Mouse (Mus musculus) olfactory bulb, adult 2 months (tissue): ENCODE measurements at regions not wholly inside any gene's neighbourhood (a gene's known extent, or its start where the extent isn't known, plus 50 kb on each side); places are given as distances from the start of the nearest gene placed in this dataset.

Experiments used
- H3K27ac ChIP-seq: fragments of 200-500 bp; 2 replicates; pipeline ENCODE4 v1.5.1; 2012; ENCODE audit warnings: low read depth, low read length; ENCODE audit not compliant: insufficient read depth
- H3K4me1 ChIP-seq: fragments of 200-500 bp; 2 replicates; pipeline ENCODE4 v1.6.1; 2012; ENCODE audit warnings: low read length; ENCODE audit not compliant: control insufficient read depth, insufficient read depth
- H3K4me3 ChIP-seq: fragments of 200-500 bp; 2 replicates; pipeline ENCODE4 v1.5.1; 2012; ENCODE audit warnings: mild to moderate bottlenecking, low read depth, low read length, moderate library complexity; ENCODE audit not compliant: insufficient read depth
- CTCF ChIP-seq: fragments of 200-500 bp; IDR thresholded peaks from 2 replicates; pipeline ENCODE4 v1.5.1; 2012; ENCODE audit warnings: low read depth, mild to moderate bottlenecking, low read length, moderate library complexity; ENCODE audit not compliant: insufficient read depth
- POLR2A ChIP-seq: fragments of 200-500 bp; IDR thresholded peaks from 2 replicates; pipeline ENCODE4 v1.6.1; 2012; ENCODE audit warnings: mild to moderate bottlenecking, low read depth, low read length, moderate library complexity; ENCODE audit not compliant: insufficient read depth
- WGBS: fragments of 180-500 bp; shearing (Covaris S2); methylation state at CpG from one replicate; pipeline ENCODE4 v1.1.7; 2018; 5-methylcytosine and 5-hydroxymethylcytosine counted together

DNA sequence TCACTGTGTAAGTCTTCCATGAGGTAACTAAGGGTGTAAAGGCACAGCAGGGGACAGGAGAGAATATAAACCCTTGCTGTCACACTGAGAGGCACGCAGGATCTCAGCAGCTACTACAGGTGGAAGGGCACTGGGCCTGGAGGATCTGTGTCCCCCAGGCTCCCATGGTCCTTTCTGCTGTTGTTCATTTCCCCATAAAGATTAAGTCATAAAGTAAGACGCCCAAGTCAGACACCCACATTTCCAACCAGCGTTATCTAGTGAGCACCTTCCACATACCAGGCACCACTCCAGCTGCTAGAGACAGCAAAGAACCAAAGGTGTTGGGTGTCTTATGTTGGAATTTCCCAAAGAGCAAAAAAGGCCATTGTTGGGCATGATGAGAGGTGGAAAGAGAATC lies 70.8 kb upstream of the Klf3 start:
- Histone ChIP-seq H3K27ac (no peak overlapping the region), H3K4me1 (no peaks in the 10 kb centered on the region), H3K4me3 (no peak overlapping the region)
- WGBS = 91% methylated on average over 3 of the region's 3 CpGs
- no peak for TF ChIP-seq CTCF
- no peak for TF ChIP-seq POLR2A

DNA sequence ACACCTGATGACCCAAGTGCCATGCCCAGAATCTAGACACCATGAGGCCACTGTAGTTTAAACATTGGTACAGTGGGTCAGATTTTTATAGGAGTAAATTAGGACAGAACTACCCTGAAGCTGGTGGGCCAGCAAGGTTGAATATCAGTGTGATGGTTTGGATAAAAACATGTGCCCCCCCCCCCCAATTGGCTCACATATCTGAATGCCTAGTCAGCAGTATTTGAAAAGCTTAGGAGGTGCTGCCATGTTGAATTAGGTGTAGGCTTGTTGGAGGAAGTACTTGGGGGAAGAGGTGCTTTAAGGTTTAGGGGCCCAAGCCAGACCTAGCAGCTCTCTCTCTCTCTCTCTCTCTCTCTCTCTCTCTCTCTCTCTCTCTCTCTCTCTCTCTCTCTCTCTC lies 66.2 kb upstream of the Klf3 start:
- no peak overlapping the region for H3K4me3 ChIP-seq
- no peak for TF ChIP-seq CTCF
- no peak for TF ChIP-seq POLR2A
- no peaks in the 10 kb centered on the region for H3K4me1 ChIP-seq
- no peak overlapping the region for H3K27ac ChIP-seq

DNA sequence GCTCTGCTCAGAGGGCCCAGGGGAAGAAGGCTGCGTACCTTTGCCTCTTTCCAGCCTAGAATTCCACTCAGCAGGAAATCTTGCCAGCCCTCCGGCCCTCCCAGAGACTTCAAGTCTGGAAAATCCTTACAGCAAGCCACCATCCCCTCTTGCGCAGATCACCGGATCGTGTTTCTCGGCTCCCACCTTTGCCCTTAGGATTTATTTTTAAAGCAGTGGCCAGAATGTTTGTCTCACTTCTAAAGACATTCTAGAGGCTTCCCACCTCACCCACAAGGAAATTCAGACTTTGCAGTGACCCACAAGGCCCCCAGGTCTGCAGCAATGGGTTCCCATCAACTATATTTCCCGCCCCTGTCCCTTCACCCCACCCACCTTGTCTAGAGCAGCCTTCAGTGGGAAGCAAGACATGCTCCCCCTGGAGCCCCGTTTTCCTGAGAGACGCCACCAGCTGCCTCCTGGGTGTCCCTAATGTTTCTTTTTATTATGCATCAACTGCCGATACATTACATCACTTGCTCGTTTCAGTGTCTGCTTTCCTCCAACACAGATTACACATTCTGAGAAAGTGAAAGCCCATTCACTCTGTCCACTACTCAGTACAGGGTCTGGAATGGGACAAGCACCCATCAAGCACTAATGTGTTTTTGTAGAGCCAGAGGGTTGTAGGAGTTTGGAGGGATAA lies 65.0 kb upstream of the Klf3 start:
- H3K4me3 ChIP-seq = no peak overlapping the region
- H3K27ac ChIP-seq = no peak overlapping the region
- TF ChIP-seq POLR2A (no peak), CTCF (no peak)
- WGBS = 39% methylated on average over 11 of the region's 11 CpGs
- H3K4me1 ChIP-seq = no peaks in the 10 kb centered on the region

DNA sequence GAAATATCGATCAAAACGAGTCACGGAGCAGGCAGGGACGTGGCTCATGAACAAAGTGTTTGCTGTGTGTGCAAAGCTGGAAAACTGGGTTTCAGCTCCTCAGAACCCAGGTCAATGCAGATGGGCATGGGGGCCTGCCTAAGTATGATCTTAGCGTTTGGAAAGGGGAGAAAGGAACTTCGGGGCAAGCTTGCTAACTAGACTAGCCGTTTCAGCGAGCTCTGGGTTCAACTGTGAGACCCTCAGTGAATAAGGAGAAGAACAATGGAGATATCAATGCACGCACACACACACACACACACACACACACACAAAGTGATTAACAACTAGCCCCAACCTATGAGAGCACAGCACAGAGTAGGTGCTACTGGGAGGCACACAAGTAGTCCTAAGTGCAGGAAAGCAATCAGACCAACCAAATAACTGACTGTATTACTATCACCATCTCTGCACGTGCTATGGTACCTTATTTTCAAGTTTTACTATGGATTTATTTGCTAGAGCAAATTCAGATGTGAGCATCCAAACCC lies 64.3 kb upstream of the Klf3 start:
- TF ChIP-seq POLR2A = no peak
- no peak for TF ChIP-seq CTCF
- 42% methylated on average over 10 of the region's 10 CpGs for WGBS

DNA sequence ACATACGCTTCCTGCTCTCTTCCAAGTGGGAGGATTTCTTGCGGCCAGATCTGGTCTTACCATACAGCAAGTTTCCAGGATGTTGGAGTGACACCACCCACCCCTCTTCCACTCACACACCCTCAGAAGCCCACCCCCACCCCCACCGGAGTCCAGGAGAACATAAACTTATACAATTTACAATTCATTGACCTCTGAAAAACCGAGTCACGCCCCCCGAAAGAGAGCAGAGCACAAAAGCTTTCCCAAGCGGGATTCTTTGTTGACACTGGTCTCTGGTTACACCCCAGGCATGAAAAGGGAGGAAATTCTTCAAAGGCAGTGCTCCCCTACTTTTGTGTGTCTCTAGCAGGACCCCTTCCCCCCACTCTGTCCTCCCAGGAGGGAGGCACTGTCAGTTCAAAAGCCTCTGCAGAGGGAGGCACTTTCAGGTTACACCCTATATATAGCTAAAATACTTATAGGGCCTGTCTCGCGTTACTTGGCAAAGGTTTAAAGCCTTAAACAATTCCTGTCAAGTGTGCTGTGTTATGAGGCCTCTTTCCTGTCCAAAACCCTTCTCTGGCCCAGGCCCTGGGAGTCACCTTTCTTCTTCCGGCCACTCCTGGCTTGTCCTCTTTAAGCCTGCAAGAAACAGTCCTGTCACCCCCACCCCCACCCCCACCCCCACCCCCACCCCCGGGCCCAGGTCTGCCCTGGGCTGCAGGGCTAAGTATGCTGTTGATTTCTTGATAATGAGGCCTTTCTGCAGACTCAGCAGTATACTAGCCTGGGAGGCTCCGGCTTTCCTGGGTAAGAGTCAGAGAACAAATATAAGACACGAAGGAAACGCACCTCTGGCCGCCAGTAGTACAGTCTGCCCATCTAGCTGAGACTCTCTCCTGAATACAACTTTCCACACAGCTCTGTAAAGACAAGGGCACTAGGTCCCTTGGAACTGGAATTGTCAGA lies 63.6 kb upstream of the Klf3 start:
- Histone ChIP-seq H3K4me1 (no peaks in the 10 kb centered on the region), H3K27ac (no peak overlapping the region), H3K4me3 (no peak overlapping the region)
- TF ChIP-seq CTCF (no peak), POLR2A (no peak)
- 61% methylated on average over 15 of the region's 15 CpGs for WGBS

More for the DNA sequence above, 64.3 kb upstream of the Klf3 start:
- Histone ChIP-seq H3K27ac (no peak overlapping the region), H3K4me1 (no peaks in the 10 kb centered on the region), H3K4me3 (no peak overlapping the region)

DNA sequence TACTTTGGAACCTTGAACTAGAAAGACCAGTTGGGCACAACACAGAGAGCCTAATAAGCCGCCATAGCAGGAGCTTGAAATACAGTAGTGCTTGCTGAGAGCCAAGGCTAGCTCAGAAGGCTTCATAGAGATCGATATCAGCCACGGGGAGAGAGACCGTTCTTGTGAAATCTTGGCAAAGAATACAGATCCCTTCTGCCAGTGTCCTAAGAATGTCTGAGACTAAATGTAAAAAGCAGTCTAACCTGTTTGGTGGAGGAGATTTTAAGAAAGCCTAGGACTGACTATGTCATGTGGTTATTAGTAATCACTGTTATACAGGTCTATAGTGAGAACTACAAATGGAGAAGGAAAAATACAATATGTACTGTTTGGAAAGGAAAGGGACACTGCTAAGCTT lies 59.1 kb upstream of the Klf3 start:
- TF ChIP-seq CTCF (no peak), POLR2A (no peak)
- WGBS = 93% methylated on average over 4 of the region's 4 CpGs
- Histone ChIP-seq H3K4me3 (no peak overlapping the region), H3K4me1 (no peaks in the 10 kb centered on the region), H3K27ac (no peak overlapping the region)

DNA sequence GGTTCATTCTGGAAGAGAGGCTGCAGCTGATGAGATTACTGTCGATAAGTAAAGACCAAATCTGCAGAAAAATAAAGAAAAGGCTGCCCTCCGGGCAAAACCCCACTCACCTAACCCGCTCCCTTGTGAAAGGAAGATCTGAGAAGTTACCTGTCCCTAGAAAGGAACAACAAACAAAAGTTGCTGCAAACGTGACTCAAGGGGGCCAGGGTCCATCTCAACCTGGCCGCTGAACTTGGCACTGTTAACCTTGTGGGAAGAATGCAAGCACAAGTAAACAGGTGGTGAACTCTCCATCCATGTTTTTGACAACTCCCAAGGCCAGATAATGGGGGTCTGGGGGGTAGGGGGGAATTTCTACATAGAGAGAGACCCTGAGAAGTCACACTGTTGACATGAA lies 58.7 kb upstream of the Klf3 start:
- 98% methylated on average over 5 of the region's 5 CpGs for WGBS
- no peak overlapping the region for H3K4me3 ChIP-seq
- H3K27ac ChIP-seq = no peak overlapping the region
- no peaks in the 10 kb centered on the region for H3K4me1 ChIP-seq
- TF ChIP-seq CTCF (no peak), POLR2A (no peak)

DNA sequence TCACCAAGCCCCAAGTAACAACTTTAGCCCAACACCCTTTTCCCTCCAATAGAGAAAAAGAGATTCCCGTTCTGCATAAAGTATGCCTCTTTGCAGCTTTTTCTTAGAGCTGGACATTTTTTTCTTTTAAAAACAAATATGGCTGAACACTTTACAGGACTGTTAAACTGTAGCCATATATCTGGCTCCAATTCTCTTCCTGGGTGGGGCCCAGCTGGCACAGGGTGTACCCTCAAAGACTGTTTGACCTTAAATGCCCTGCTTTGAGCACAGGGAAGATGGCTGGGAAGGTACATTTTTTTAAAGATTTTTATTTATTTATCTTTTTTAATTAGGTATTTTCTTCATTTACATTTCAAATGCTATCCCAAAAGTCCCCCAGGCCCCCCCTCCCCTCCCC lies 55.7 kb upstream of the Klf3 start:
- Histone ChIP-seq H3K27ac (no peak overlapping the region), H3K4me1 (no peaks in the 10 kb centered on the region), H3K4me3 (no peak overlapping the region)
- TF ChIP-seq POLR2A (no peak), CTCF (no peak)
- 59% methylated on average over 1 of the region's 1 CpGs for WGBS

DNA sequence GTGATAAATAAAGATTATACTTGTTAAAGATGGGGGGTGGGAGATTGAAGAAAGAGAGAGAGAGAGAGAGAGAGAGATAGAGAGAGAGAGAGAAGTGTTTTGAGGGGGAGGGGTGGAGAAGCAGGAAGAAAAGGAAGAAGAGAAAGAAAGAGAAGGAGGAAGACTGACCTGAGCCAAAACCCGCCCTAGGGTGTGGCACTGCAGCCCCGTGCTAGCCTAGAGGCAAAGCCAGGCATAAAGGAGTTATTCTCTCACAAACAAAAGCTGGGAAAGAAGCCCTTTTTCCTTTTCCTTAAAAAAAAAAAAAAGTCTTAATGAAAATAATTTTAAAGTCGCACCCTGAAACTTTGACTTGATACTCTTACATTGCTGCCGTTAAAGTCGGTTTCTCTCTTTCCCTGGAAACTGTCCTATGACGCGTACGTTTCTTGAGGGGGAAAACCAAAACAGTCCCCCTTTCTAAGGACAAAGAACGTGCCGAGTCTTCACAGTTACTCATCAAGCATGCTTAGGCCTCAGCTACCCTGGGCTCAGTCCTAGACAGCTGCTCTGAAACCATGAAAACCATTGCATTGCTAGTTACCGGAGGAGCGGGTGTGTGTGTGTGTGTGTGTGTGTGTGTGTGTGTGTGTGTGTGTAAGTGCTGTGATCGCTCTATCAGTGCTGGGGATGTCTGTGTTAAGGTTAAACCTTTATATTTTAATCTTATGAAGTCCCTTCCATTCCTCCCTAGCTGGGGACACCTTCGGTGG lies 53.6 kb upstream of the Klf3 start:
- no peak for TF ChIP-seq POLR2A
- no peak for TF ChIP-seq CTCF
- WGBS = 80% methylated on average over 14 of the region's 14 CpGs
- H3K4me3 ChIP-seq = no peak overlapping the region
- H3K4me1 ChIP-seq = no peaks in the 10 kb centered on the region
- H3K27ac ChIP-seq = no peak overlapping the region
